Mouse (Mus musculus) R1 (cell line): ENCODE measurements around the gene Med13.

Experiments used
- DNase-seq: peaks from one replicate; pipeline ENCODE4 v3.0.0-alpha.2; 2018; ENCODE audit warnings: low read depth, low spot score

Gene Med13

GRCm38 (mm10) chr11:86356854-86357788, at the start of gene Med13:
TSS of gene Med13 (minus strand) at chr11:86357602.
- peak; percentile 54 for DNase-seq

- no peak for DNase-seq
These were observed 47.2 kb upstream of the Med13 start for GRCm38 (mm10) chr11:86404590-86404989.

GRCm38 (mm10) chr11:86403845-86404244, 46.4 kb upstream of the Med13 start:
- no peak for DNase-seq

GRCm38 (mm10) chr11:86399241-86400107, 42.1 kb upstream of the Med13 start:
- DNase-seq: no peak

GRCm38 (mm10) chr11:86396950-86397594, 39.7 kb upstream of the Med13 start:
- no peak for DNase-seq

GRCm38 (mm10) chr11:86396518-86396917, 39.1 kb upstream of the Med13 start:
- DNase-seq: no peak

- peak; percentile 45 for DNase-seq
These were observed 38.2 kb upstream of the Med13 start for GRCm38 (mm10) chr11:86395513-86396125.

- no peak for DNase-seq
These were observed 37.7 kb upstream of the Med13 start for GRCm38 (mm10) chr11:86395100-86395499.

GRCm38 (mm10) chr11:86391687-86392086, 34.3 kb upstream of the Med13 start:
- DNase-seq: no peak

- DNase-seq: no peak
These were observed 32.9 kb upstream of the Med13 start for GRCm38 (mm10) chr11:86390308-86390707.

GRCm38 (mm10) chr11:86389506-86389905, 32.1 kb upstream of the Med13 start:
- DNase-seq: no peak

- no peak for DNase-seq
These were observed 31.5 kb upstream of the Med13 start for GRCm38 (mm10) chr11:86388821-86389480.

- DNase-seq: no peak
These were observed 29.9 kb upstream of the Med13 start for GRCm38 (mm10) chr11:86387121-86387893.

GRCm38 (mm10) chr11:86386576-86386975, 29.2 kb upstream of the Med13 start:
- DNase-seq: no peak

- DNase-seq: peak; percentile 9
These were observed 28.4 kb upstream of the Med13 start for GRCm38 (mm10) chr11:86385710-86386282.

- DNase-seq: no peak
These were observed 26.7 kb upstream of the Med13 start for GRCm38 (mm10) chr11:86384141-86384540.

- no peak for DNase-seq
These were observed 25.2 kb upstream of the Med13 start for GRCm38 (mm10) chr11:86382520-86383157.

- no peak for DNase-seq
These were observed 24.2 kb upstream of the Med13 start for GRCm38 (mm10) chr11:86381478-86382091.
